Mouse (Mus musculus) olfactory bulb, adult 2 months (tissue): ENCODE data around the gene Mb21d2.

Experiments
- CTCF ChIP-seq: fragments of 200-500 bp; IDR thresholded peaks from 2 replicates; pipeline ENCODE4 v1.5.1; 2012; ENCODE audit warnings: low read depth, mild to moderate bottlenecking, low read length, moderate library complexity; ENCODE audit not compliant: insufficient read depth
- POLR2A ChIP-seq: fragments of 200-500 bp; IDR thresholded peaks from 2 replicates; pipeline ENCODE4 v1.6.1; 2012; ENCODE audit warnings: mild to moderate bottlenecking, low read depth, low read length, moderate library complexity; ENCODE audit not compliant: insufficient read depth

- TF ChIP-seq CTCF (no peak), POLR2A (no peak)
Observed at GRCm38 (mm10) chr16:28863616-28864015, 65.9 kb downstream of the Mb21d2 start.
